Mouse (Mus musculus) hindbrain, embryonic 16.5 days (tissue): Measurements from ENCODE around the gene Lysmd4. TPM values are rescaled to one million over a fixed set of nuclear protein-coding genes. Genes with fewer than 3 reads are reported as not detected.

ENCODE experiments used
- ATAC-seq: fragments of 200-750 bp; cut with Nextera tagmentation; 2 replicates; pipeline ENCODE4 v1.8.0; 2017; ENCODE audit warnings: moderate TSS enrichment, moderate library complexity
- H3K27ac ChIP-seq: fragments of 300-500 bp; sonication (generic); 2 replicates; pipeline ENCODE4 v1.5.1; 2014; ENCODE audit warnings: low read depth, mild to moderate bottlenecking, control low read depth, low read length, moderate library complexity
- H3K27me3 ChIP-seq: fragments of 300-500 bp; sonication (generic); replicated peaks from 2 replicates; pipeline ENCODE4 v1.6.1; 2014; ENCODE audit warnings: low read length; ENCODE audit not compliant: control insufficient read depth, insufficient read depth
- H3K36me3 ChIP-seq: fragments of 300-500 bp; sonication (generic); 2 replicates; pipeline ENCODE4 v1.6.1; 2014; ENCODE audit warnings: mild to moderate bottlenecking, low read length, moderate library complexity, mixed read lengths; ENCODE audit not compliant: control insufficient read depth, insufficient read depth
- H3K4me1 ChIP-seq: fragments of 300-500 bp; sonication (generic); 2 replicates; pipeline ENCODE4 v1.6.1; 2014; ENCODE audit warnings: low read depth, low read length; ENCODE audit not compliant: control insufficient read depth, insufficient read depth
- H3K4me2 ChIP-seq: fragments of 300-500 bp; sonication (generic); 2 replicates; pipeline ENCODE4 v1.6.1; 2014; ENCODE audit warnings: mild to moderate bottlenecking, low read length, control low read depth, moderate library complexity
- H3K4me3 ChIP-seq: fragments of 300-500 bp; sonication (generic); 2 replicates; pipeline ENCODE4 v1.5.1; 2014; ENCODE audit warnings: mild to moderate bottlenecking, low read length, control low read depth, moderate library complexity
- H3K9ac ChIP-seq: fragments of 300-500 bp; sonication (generic); 2 replicates; pipeline ENCODE4 v1.6.1; 2014; ENCODE audit warnings: low read depth, mild to moderate bottlenecking, control low read depth, low read length, moderate library complexity
- H3K9me3 ChIP-seq: fragments of 300-500 bp; sonication (generic); 2 replicates; pipeline ENCODE4 v1.6.1; 2014; ENCODE audit warnings: mild to moderate bottlenecking, low read length, moderate library complexity; ENCODE audit not compliant: control insufficient read depth
- WGBS: fragments of 180-500 bp; shearing (Covaris S2); extraction: QIAGEN DNeasy Blood & Tissue Kit; methylation state at CpG from one replicate; pipeline ENCODE4 v1.1.7; 2014; 5-methylcytosine and 5-hydroxymethylcytosine counted together
- polyA plus RNA-seq: library from polyadenylated mRNA; unstranded; fragments of >200 nt; fragmentation: Nextera tagmentation; extraction: Ambion mirVana; gene quantifications from 2 replicates; pipeline ENCODE4 v1.2.1, GENCODE M21; 2015

Gene Lysmd4
- polyA plus RNA-seq, 1 experiment from 2014 or later: 41.2 TPM

DNA sequence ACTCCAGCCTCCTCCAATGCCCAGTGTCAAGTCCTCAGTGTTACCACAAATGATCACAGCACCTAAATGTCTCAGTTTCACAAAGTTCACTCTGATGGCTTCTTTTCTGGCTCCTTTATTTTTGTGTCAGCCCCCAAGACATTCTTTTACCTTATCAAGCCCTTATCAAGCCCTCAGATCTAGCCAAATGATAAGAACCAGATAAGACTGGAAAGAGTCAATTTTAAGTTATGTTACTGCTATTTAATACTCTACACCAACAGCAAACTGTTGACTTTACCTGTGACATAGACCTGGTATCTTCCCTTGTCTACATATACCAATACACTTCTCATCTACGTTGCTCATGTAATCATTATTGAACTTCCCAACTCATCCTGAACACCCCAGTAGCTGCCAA lies 74.1 kb downstream of the Lysmd4 start:
- no peak for ATAC-seq
- no peak overlapping the region for H3K27ac ChIP-seq
- no peaks in the 10 kb centered on the region for H3K27me3 ChIP-seq
- no peak overlapping the region for H3K9ac ChIP-seq
- WGBS: 97% methylated on average over 1 of the region's 1 CpGs
- H3K9me3 ChIP-seq: no peaks in the 10 kb centered on the region
- no peak overlapping the region for H3K4me3 ChIP-seq
- no peaks in the 10 kb centered on the region for H3K4me1 ChIP-seq
- H3K4me2 ChIP-seq: no peak overlapping the region
- H3K36me3 ChIP-seq: no peaks in the 10 kb centered on the region

DNA sequence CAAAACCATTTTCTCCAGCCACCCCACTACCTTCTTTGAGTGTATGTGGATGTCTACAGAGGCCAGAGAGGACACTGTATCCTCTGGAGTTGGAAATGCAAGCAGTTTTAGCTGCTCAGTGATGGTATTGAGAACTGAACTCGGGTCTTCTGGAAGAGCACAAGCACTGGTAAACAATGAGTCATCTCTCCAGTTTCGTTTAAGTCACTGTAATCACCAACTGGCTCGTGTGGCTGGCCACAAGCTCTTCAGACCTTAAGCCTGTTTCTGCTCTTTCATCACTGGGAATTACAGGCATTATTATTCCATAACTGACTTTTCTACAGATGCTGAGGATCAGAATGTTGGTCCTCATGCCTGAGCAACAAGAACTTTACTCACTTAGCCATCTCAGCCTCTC lies 82.6 kb downstream of the Lysmd4 start:
- H3K4me2 ChIP-seq: no peak overlapping the region
- 95% methylated on average over 3 of the region's 3 CpGs for WGBS
- no peak overlapping the region for H3K27ac ChIP-seq
- H3K4me3 ChIP-seq: no peak overlapping the region
- ATAC-seq: no peak
- no peaks in the 10 kb centered on the region for H3K27me3 ChIP-seq
- no peaks in the 10 kb centered on the region for H3K36me3 ChIP-seq
- H3K9me3 ChIP-seq: no peaks in the 10 kb centered on the region
- H3K9ac ChIP-seq: no peak overlapping the region
- no peaks in the 10 kb centered on the region for H3K4me1 ChIP-seq

- Histone ChIP-seq H3K9ac (no peak overlapping the region), H3K36me3 (no peaks in the 10 kb centered on the region), H3K27me3 (no peaks in the 10 kb centered on the region), H3K4me2 (no peak overlapping the region), H3K27ac (no peak overlapping the region), H3K9me3 (no peaks in the 10 kb centered on the region), H3K4me3 (no peak overlapping the region), H3K4me1 (no peaks in the 10 kb centered on the region)
- 99% methylated on average over 3 of the region's 3 CpGs for WGBS
- no peak for ATAC-seq
Measured at GRCm38 (mm10) chr7:67307078-67307477, 84.7 kb downstream of the Lysmd4 start.

GRCm38 (mm10) chr7:67308102-67308501 lies 85.8 kb downstream of the Lysmd4 start:
- no peak for ATAC-seq
- Histone ChIP-seq H3K27me3 (no peaks in the 10 kb centered on the region), H3K36me3 (no peaks in the 10 kb centered on the region), H3K9ac (no peak overlapping the region), H3K4me3 (no peak overlapping the region), H3K4me2 (no peak overlapping the region), H3K27ac (no peak overlapping the region), H3K9me3 (no peaks in the 10 kb centered on the region), H3K4me1 (no peaks in the 10 kb centered on the region)
- WGBS: 94% methylated on average over 2 of the region's 2 CpGs

GRCm38 (mm10) chr7:67310151-67310550 lies 87.8 kb downstream of the Lysmd4 start:
- WGBS: 96% methylated on average over 2 of the region's 2 CpGs
- no peaks in the 10 kb centered on the region for H3K27me3 ChIP-seq
- ATAC-seq: no peak
- H3K4me2 ChIP-seq: no peak overlapping the region
- no peaks in the 10 kb centered on the region for H3K4me1 ChIP-seq
- no peak overlapping the region for H3K4me3 ChIP-seq
- H3K36me3 ChIP-seq: no peaks in the 10 kb centered on the region; the same call in 1 of the 2 replicates
- H3K9me3 ChIP-seq: no peaks in the 10 kb centered on the region
- H3K27ac ChIP-seq: no peak overlapping the region
- H3K9ac ChIP-seq: no peak overlapping the region

DNA sequence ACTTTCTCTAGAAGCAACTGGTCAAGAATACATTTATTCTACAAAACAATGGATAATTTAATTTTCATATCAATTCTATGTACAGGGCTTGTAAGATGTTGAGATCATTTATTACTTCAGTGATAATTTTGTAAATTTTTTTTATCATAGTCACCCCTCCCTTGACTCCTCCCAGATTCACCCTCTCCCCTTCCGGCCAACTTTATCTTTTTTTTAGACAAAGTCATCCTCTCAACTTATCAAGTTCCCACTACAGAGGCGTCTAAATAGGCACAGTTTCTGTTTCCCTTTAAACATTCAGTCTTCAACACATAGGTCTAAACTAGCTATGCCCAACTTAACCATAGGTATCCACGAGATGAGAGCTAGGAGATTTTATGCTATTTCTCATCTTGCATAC lies 90.9 kb downstream of the Lysmd4 start:
- H3K36me3 ChIP-seq: no peaks in the 10 kb centered on the region; the same call in 1 of the 2 replicates
- H3K9me3 ChIP-seq: no peaks in the 10 kb centered on the region
- no peak overlapping the region for H3K9ac ChIP-seq
- no peaks in the 10 kb centered on the region for H3K4me1 ChIP-seq
- no peaks in the 10 kb centered on the region for H3K27me3 ChIP-seq
- H3K4me2 ChIP-seq: no peak overlapping the region
- no peak for ATAC-seq
- 92% methylated on average over 3 of the region's 3 CpGs for WGBS
- no peak overlapping the region for H3K4me3 ChIP-seq
- no peak overlapping the region for H3K27ac ChIP-seq

GRCm38 (mm10) chr7:67318697-67319096 lies 96.4 kb downstream of the Lysmd4 start:
- H3K4me1 ChIP-seq: no peaks in the 10 kb centered on the region
- no peaks in the 10 kb centered on the region for H3K36me3 ChIP-seq
- no peak overlapping the region for H3K27ac ChIP-seq
- ATAC-seq: no peak
- no peak overlapping the region for H3K4me2 ChIP-seq
- H3K9ac ChIP-seq: no peak overlapping the region
- no peaks in the 10 kb centered on the region for H3K27me3 ChIP-seq
- no peaks in the 10 kb centered on the region for H3K9me3 ChIP-seq
- no peak overlapping the region for H3K4me3 ChIP-seq

DNA sequence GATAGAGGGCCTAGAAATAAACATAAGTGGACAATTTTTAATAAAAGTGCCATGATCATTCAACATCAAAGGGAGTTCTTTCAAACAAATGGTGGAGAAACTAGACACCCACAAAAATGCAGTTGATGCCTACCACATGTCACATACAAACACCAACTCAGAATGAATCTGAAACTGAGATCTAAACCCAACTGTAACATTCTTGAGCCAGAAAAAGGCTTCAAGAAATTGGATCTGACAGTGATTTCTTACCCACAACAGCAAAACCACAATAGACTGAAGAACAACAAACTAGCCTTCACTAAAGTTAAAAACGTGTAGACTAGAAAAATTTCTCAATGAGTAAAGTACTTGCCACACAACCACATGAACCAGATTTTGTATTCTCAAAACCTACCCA lies 98.0 kb downstream of the Lysmd4 start:
- Histone ChIP-seq H3K36me3 (no peaks in the 10 kb centered on the region), H3K27me3 (no peaks in the 10 kb centered on the region), H3K4me3 (no peak overlapping the region), H3K27ac (no peak overlapping the region), H3K9me3 (no peaks in the 10 kb centered on the region), H3K9ac (no peak overlapping the region), H3K4me1 (no peaks in the 10 kb centered on the region), H3K4me2 (no peak overlapping the region)
- ATAC-seq: no peak
- WGBS: 83% methylated on average over 1 of the region's 1 CpGs

DNA sequence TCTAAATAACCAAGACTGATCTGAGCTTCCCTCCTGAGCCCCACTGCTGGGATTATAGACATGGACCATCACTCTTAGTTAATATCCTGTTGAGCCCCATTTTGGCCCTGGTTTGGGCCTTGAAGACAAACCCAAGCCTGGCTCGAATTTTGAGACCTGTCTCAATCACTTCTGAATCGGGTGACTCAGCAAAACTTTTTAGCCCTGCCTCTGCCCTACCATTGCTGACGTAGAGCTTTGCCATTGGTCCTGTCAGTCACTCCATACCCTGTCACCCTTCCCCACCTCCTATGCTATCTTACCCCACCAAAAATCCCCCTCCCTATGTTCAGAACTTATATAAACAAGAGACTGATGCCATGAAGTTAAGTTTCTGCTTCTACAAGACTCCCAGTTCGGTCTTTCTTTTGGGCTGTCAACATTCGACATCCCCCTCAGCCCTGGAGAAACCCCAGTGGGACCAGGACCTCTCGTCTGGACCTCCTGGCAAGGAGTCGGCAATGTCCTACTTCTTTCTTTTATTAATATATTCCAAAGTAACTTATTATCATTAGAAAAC lies 119.8 kb downstream of the Lysmd4 start:
- Histone ChIP-seq H3K36me3 (no peaks in the 10 kb centered on the region), H3K27ac (no peak overlapping the region), H3K4me1 (no peaks in the 10 kb centered on the region), H3K4me2 (no peak overlapping the region), H3K4me3 (no peak overlapping the region), H3K9ac (no peak overlapping the region), H3K27me3 (no peaks in the 10 kb centered on the region), H3K9me3 (no peaks in the 10 kb centered on the region)
- 81% methylated on average over 7 of the region's 7 CpGs for WGBS
- ATAC-seq: no peak

GRCm38 (mm10) chr7:67344443-67344842 lies 122.1 kb downstream of the Lysmd4 start:
- no peak overlapping the region for H3K4me3 ChIP-seq
- no peak overlapping the region for H3K4me2 ChIP-seq
- ATAC-seq: no peak
- H3K27me3 ChIP-seq: no peaks in the 10 kb centered on the region
- no peaks in the 10 kb centered on the region for H3K36me3 ChIP-seq
- no peak overlapping the region for H3K9ac ChIP-seq
- H3K4me1 ChIP-seq: no peaks in the 10 kb centered on the region
- H3K9me3 ChIP-seq: no peaks in the 10 kb centered on the region
- H3K27ac ChIP-seq: no peak overlapping the region
- 91% methylated on average over 1 of the region's 1 CpGs for WGBS
